ENCODE assay signal across 8 mouse cellular contexts in genomic region chr10:127170002-127170401, GRCm38 (mm10). TPM values are rescaled to one million over a fixed set of nuclear protein-coding genes. Genes with fewer than 3 reads are reported as not detected.
DNase-seq lines count a peak whose midpoint lies in the region; ATAC-seq lines count a peak whose summit lies in the region.

No protein-coding gene starts in this region.

- H3K9ac ChIP-seq in lung, embryonic 15.5 days: no peak overlapping the region
- H3K9ac ChIP-seq in forebrain, embryonic 15.5 days (replicated peaks): no peak overlapping the region
- no peak overlapping the region for H3K9ac ChIP-seq in liver, embryonic 11.5 days (ENCODE audit: low read depth, low read length)
- no peak overlapping the region for H3K9ac ChIP-seq in stomach, embryonic 15.5 days

- peak; percentile 29 for DNase-seq in cerebellum, adult 11-12 months
- DNase-seq in cerebellum, postnatal 36 days: no peak
- DNase-seq in lung, postnatal 25 days (ENCODE audit: low spot score): no peak
- DNase-seq in liver, embryonic 11.5 days (ENCODE audit: low spot score): no peak
- no peak for DNase-seq in right cerebral cortex, postnatal 36 days (ENCODE audit: low spot score in 2 of 2)

- H3K27me3 ChIP-seq in lung, embryonic 15.5 days: peaks cover 77% of the 10 kb centered on the region
- peaks cover 58% of the 10 kb centered on the region for H3K27me3 ChIP-seq in forebrain, embryonic 15.5 days
- H3K27me3 ChIP-seq in liver, embryonic 11.5 days (replicated peaks; ENCODE audit: control insufficient read depth, insufficient read depth, low read length): peaks cover 49% of the 10 kb centered on the region
- H3K27me3 ChIP-seq in stomach, embryonic 15.5 days (replicated peaks): peaks cover 50% of the 10 kb centered on the region

- H3K9me3 ChIP-seq in lung, embryonic 15.5 days: no peaks in the 10 kb centered on the region
- no peaks in the 10 kb centered on the region for H3K9me3 ChIP-seq in forebrain, embryonic 15.5 days
- no peaks in the 10 kb centered on the region for H3K9me3 ChIP-seq in liver, embryonic 11.5 days (ENCODE audit: control insufficient read depth, low read length)
- H3K9me3 ChIP-seq in stomach, embryonic 15.5 days: no peaks in the 10 kb centered on the region

- 3% methylated on average over 22 of the region's 22 CpGs for WGBS in lung, embryonic 15.5 days
- under 1% methylated on average over 22 of the region's 22 CpGs for WGBS in forebrain, embryonic 15.5 days
- 4% methylated on average over 22 of the region's 22 CpGs for WGBS in liver, embryonic 11.5 days
- WGBS in stomach, embryonic 15.5 days: 6% methylated on average over 22 of the region's 22 CpGs

- no peak for ATAC-seq in lung, embryonic 15.5 days (ENCODE audit: borderline replicate concordance, extremely low read depth, low FRiP score, low TSS enrichment)
- no peak for ATAC-seq in forebrain, embryonic 15.5 days (replicated peaks)
- no peak for ATAC-seq in liver, embryonic 11.5 days (replicated peaks; ENCODE audit: low FRiP score)
- no peak for ATAC-seq in stomach, embryonic 15.5 days (ENCODE audit: insufficient read depth, low FRiP score, low read depth)

- no peak overlapping the region for H3K27ac ChIP-seq in lung, embryonic 15.5 days
- H3K27ac ChIP-seq in forebrain, embryonic 15.5 days (replicated peaks): no peak overlapping the region
- 0 out of 2 replicates have a peak overlapping the region, but pooled peaks have one; percentile 4 for H3K27ac ChIP-seq in liver, embryonic 11.5 days (ENCODE audit: low read depth, low read length)
- H3K27ac ChIP-seq in stomach, embryonic 15.5 days: no peak overlapping the region

- H3K4me1 ChIP-seq in lung, embryonic 15.5 days: peaks cover 38% of the 10 kb centered on the region
- peaks cover 29% of the 10 kb centered on the region for H3K4me1 ChIP-seq in forebrain, embryonic 15.5 days
- H3K4me1 ChIP-seq in liver, embryonic 11.5 days (replicated peaks; ENCODE audit: control insufficient read depth, insufficient read depth, low read length): peaks cover 32% of the 10 kb centered on the region
- peaks cover 27% of the 10 kb centered on the region for H3K4me1 ChIP-seq in stomach, embryonic 15.5 days

- H3K36me3 ChIP-seq in lung, embryonic 15.5 days: no peaks in the 10 kb centered on the region
- 0 out of 2 replicates have a peak, but pooled peaks cover 4% of the 10 kb centered on the region for H3K36me3 ChIP-seq in forebrain, embryonic 15.5 days
- H3K36me3 ChIP-seq in liver, embryonic 11.5 days (ENCODE audit: control insufficient read depth, insufficient read depth, low read length): no peaks in the 10 kb centered on the region
- no peaks in the 10 kb centered on the region for H3K36me3 ChIP-seq in stomach, embryonic 15.5 days

- peak overlapping the region; percentile 75 for H3K4me2 ChIP-seq in lung, embryonic 15.5 days
- peak overlapping the region; percentile 46 for H3K4me2 ChIP-seq in forebrain, embryonic 15.5 days (replicated peaks)
- peak overlapping the region; percentile 83 for H3K4me2 ChIP-seq in liver, embryonic 11.5 days
- H3K4me2 ChIP-seq in stomach, embryonic 15.5 days: peak overlapping the region; percentile 75

- peak overlapping the region; percentile 41; the same call in 1 of the 2 replicates for H3K4me3 ChIP-seq in lung, embryonic 15.5 days
- H3K4me3 ChIP-seq in forebrain, embryonic 15.5 days: peak overlapping the region; percentile 31
- H3K4me3 ChIP-seq in liver, embryonic 11.5 days (ENCODE audit: low read depth, low read length): peak overlapping the region; percentile 51
- H3K4me3 ChIP-seq in stomach, embryonic 15.5 days (replicated peaks): peak overlapping the region; percentile 33; the same call in 1 of the 2 replicates

RNA-seq across cellular contexts. Expression of gene B4galnt1, which starts 5.0 kb away (rescaled TPM):
- 2.8 and 3.6 TPM in 2 replicates for polyA plus RNA-seq in lung, embryonic 15.5 days (2015; fragmentation: Nextera tagmentation; extraction: Ambion mirVana)
- polyA plus RNA-seq in forebrain, embryonic 15.5 days (2015; fragmentation: Nextera tagmentation; extraction: Ambion mirVana): 35.1 and 36.7 TPM in 2 replicates
- polyA plus RNA-seq in liver, embryonic 11.5 days (2014; fragmentation: Nextera tagmentation; extraction: Ambion mirVana): 21.6 and 26.3 TPM in 2 replicates
- polyA plus RNA-seq in stomach, embryonic 15.5 days (2015; fragmentation: Nextera tagmentation; extraction: Ambion mirVana): 29.4 and 31.4 TPM in 2 replicates

RNA-seq across cellular contexts. Expression of gene Slc26a10, which starts 10.4 kb away (rescaled TPM):
- polyA plus RNA-seq in lung, embryonic 15.5 days (2015; fragmentation: Nextera tagmentation; extraction: Ambion mirVana): 0.86 and 0.93 TPM in 2 replicates
- 1.4 and 2.1 TPM in 2 replicates for polyA plus RNA-seq in forebrain, embryonic 15.5 days (2015; fragmentation: Nextera tagmentation; extraction: Ambion mirVana)
- polyA plus RNA-seq in liver, embryonic 11.5 days (2014; fragmentation: Nextera tagmentation; extraction: Ambion mirVana): 3.6 and 5.2 TPM in 2 replicates
- 1.1 and 1.3 TPM in 2 replicates for polyA plus RNA-seq in stomach, embryonic 15.5 days (2015; fragmentation: Nextera tagmentation; extraction: Ambion mirVana)

RNA-seq across cellular contexts. Expression of gene Arhgef25, which starts 19.9 kb away (rescaled TPM):
- polyA plus RNA-seq in lung, embryonic 15.5 days (2015; fragmentation: Nextera tagmentation; extraction: Ambion mirVana): 55.4 and 59.0 TPM in 2 replicates
- 31.4 and 32.3 TPM in 2 replicates for polyA plus RNA-seq in forebrain, embryonic 15.5 days (2015; fragmentation: Nextera tagmentation; extraction: Ambion mirVana)
- polyA plus RNA-seq in liver, embryonic 11.5 days (2014; fragmentation: Nextera tagmentation; extraction: Ambion mirVana): 28.3 and 30.2 TPM in 2 replicates
- 65.9 and 69.9 TPM in 2 replicates for polyA plus RNA-seq in stomach, embryonic 15.5 days (2015; fragmentation: Nextera tagmentation; extraction: Ambion mirVana)

RNA-seq across cellular contexts. Expression of gene Dtx3, which starts 25.5 kb away (rescaled TPM):
- polyA plus RNA-seq in lung, embryonic 15.5 days (2015; fragmentation: Nextera tagmentation; extraction: Ambion mirVana): 73.9 and 82.6 TPM in 2 replicates
- polyA plus RNA-seq in forebrain, embryonic 15.5 days (2015; fragmentation: Nextera tagmentation; extraction: Ambion mirVana): 211 and 222 TPM in 2 replicates
- 64.0 and 70.8 TPM in 2 replicates for polyA plus RNA-seq in liver, embryonic 11.5 days (2014; fragmentation: Nextera tagmentation; extraction: Ambion mirVana)
- 90.4 and 106 TPM in 2 replicates for polyA plus RNA-seq in stomach, embryonic 15.5 days (2015; fragmentation: Nextera tagmentation; extraction: Ambion mirVana)

RNA-seq across cellular contexts. Expression of gene Pip4k2c, which starts 41.4 kb away (rescaled TPM):
- 24.4 and 27.2 TPM in 2 replicates for polyA plus RNA-seq in lung, embryonic 15.5 days (2015; fragmentation: Nextera tagmentation; extraction: Ambion mirVana)
- 24.9 and 26.1 TPM in 2 replicates for polyA plus RNA-seq in forebrain, embryonic 15.5 days (2015; fragmentation: Nextera tagmentation; extraction: Ambion mirVana)
- polyA plus RNA-seq in liver, embryonic 11.5 days (2014; fragmentation: Nextera tagmentation; extraction: Ambion mirVana): 43.1 and 43.4 TPM in 2 replicates
- polyA plus RNA-seq in stomach, embryonic 15.5 days (2015; fragmentation: Nextera tagmentation; extraction: Ambion mirVana): 29.9 and 32.3 TPM in 2 replicates
